Mouse (Mus musculus) gonadal fat pad, adult 2 months (tissue): ENCODE measurements around the gene Aqp6. TPM values are rescaled to one million over a fixed set of nuclear protein-coding genes. Genes with fewer than 3 reads are reported as not detected.

ENCODE experiments used
- DNase-seq: peaks from one replicate; pipeline ENCODE4 v3.0.0-alpha.2; 2012; ENCODE audit warnings: low read depth
- polyA plus RNA-seq: library from polyadenylated mRNA; depleted of rRNA; stranded (reverse); fragments of >200 nt; gene quantifications from 2 replicates; pipeline ENCODE4 v1.2.3, GENCODE M21; 2012

The Aqp6 gene
- polyA plus RNA-seq, 1 experiment: 6.4 TPM

DNA sequence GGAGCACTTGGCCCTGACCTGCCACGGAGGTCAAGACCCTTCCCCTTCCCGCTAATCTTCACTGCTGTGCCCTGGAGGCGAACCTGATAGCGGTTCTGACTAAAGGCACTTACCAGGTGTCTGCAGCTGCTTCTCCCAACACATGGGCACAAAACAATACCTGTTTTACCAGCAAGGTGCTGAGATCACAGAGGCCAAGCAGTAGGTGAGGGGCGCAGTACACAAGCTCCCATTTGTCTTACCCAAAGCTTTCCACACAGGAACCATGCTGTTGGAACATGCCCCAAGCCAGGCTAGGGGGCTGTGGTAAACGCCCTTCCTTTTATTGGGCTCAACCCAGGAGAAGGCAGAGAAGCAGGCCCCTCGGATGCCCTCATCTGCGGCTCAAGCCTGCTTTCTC, 3.6 kb upstream of the Aqp6 start:
- DNase-seq: no peak

DNA sequence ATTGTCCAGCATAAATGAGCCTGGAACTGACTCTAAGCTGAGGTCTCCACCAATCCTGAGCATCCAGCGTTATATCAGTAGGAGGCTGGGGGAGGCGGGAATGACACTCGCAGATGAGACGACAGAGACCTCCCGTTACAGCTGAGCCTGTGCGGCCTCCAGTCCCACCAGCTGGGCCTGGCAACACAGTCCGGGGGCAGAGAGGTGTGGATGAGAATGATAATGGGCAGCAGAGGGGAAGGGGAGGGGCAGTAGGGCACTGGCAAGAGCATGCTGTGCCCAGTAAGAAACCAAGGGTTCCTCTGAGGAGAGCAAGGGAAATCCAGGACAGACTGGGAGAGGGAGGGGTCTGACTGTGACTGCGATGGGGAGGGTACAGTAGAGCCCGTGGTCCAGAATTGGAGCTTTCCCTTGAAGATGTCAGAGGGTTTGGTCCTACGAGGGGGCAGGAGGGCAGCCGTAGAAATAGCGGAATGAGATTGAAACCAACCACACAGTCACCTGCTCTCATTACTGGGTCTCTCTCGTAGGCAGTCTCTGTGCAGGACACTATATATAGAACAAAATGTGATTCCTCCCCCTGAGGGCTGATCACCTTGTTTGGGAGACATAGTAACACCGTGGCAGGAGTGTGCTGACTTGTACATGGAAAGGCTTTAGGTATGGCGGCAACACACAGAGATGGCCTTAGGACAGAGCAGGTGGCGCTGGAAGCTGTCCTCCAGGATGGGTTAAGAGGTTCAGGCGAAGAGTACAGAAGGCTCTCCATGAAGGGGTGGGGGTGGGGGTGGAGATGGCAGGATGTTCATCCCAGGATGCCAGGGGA, 1.7 kb upstream of the Aqp6 start:
- no peak for DNase-seq

- no peak for DNase-seq
Observed at GRCm38 (mm10) chr15:99601823-99602120, 572 bp downstream of the Aqp6 start.

DNA sequence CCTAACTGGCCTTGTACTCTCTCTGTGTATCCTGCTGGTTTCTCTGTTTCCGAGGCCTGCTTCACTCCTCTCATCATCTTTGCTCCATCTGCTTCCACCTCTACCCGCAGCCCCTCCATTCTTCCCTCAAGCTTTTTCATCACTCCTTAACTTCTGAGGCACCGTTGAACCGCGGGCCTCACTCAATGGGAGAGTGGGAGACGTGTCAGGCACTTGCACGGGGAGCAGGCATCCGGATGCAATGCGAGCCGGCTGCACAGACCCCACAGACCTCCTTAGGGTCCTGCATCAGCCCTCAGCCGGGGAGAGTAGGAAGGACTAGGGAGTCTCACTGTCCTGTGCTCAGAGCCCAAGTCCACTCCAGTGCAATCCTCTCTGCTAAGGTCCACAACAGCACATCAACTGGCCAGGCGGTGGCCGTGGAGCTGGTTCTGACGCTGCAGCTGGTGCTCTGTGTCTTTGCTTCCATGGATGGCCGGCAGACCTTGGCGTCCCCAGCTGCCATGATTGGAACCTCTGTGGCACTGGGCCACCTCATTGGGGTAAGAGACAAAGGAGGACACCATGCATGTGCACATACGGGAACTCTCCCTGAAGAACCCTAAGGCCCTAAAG, 1.1 kb downstream of the Aqp6 start:
- DNase-seq: no peak

- DNase-seq: no peak
Observed at GRCm38 (mm10) chr15:99603216-99603615, 2.0 kb downstream of the Aqp6 start.

DNA sequence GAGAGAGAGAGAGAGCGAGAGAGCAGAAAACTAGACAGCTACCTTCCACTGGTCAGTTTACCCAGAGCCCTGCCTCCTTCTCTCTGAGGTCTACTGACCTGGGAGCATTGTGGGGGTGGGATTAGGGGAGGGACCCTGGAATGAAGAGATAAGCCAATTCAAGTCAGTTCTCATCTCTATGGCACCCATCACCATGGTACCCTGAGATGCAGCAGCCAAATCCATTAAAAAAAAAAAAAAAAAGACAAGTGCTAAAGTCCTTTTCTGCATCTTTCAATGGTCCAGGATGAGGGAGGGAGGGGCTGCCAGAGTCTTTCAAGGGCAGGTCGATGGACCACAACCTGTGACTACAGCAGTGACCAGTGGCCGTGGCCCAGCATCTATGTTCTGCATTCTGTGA, 4.4 kb downstream of the Aqp6 start:
- no peak for DNase-seq

DNA sequence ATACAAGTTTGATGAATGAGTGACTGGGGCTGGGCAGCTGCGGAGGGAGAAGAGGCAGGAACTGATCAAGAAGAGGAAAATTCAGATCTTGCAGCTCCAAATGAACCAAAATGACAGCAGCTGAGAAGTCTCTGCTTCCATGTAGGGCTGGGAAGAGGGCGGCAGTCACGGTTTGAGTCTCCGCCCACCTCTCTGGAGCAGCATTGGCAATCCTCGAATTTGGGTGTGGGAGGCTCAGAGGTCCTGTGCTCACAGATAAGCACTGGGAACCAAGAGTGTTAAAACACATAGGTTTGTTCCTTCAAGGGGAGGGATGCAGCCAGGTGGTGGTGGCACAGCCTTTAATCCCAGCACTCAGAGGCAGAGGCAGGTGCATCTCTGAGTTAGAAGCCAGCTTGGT, 5.3 kb downstream of the Aqp6 start:
- no peak for DNase-seq

DNA sequence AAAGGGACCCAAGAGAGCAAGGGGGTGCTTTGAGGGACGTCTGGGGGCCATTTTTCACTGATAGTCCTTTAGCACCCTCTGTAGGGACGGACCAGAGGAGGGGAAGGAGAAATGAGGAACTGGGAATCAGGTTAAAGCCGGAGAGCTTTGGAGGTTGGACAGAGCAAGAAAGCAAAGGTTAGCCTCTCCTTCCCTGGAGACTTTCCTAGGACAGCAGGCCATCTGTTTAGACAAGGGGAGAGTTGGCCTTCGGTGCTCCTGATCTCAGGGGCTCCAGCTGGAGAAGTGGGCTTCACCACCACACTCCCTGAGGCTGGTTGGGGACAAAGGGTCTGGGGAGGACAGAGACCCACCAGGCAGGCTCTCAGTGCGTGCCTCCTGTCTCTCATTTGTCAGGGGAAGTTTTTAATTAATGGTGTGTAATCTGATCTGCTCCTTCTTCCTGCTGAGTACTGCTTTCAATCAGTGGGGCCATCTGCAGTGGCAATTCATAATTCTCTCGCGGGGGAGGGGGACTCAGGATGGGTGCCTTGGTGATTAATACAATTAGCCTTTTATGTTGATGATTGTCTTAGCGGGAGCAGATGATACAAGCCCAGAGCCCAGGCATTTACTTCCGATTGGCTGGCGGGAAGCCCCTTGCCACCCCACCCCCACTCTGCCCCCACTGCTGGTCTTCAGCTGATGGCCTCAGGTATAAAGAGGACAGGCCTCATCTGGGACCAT, 6.4 kb downstream of the Aqp6 start:
- DNase-seq: no peak

GRCm38 (mm10) chr15:99608382-99609125, 7.4 kb downstream of the Aqp6 start:
- DNase-seq: no peak

- DNase-seq: no peak
Observed at GRCm38 (mm10) chr15:99611563-99611962, 10.4 kb downstream of the Aqp6 start.

- no peak for DNase-seq
Observed at GRCm38 (mm10) chr15:99614273-99614672, 13.1 kb downstream of the Aqp6 start.

DNA sequence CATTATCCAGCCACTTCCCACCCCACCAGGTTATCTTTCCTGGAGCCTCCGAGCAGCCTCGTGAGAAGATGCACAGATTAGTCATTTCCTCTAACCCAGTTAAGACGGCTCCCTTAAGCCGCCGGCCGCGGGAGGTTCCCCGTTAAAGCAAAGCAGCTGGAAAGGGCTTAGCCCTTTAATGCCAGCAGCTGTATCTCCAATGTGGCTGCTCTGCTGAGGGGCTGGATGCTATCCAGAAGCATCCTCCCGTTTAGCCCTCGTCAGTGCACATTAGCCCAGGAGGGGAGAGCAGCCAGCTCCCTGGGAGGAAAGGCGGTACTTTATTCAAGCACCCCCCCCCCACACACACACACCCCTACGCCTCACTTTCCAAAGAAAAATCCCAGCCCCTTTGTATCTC, 13.6 kb downstream of the Aqp6 start:
- DNase-seq: no peak

DNA sequence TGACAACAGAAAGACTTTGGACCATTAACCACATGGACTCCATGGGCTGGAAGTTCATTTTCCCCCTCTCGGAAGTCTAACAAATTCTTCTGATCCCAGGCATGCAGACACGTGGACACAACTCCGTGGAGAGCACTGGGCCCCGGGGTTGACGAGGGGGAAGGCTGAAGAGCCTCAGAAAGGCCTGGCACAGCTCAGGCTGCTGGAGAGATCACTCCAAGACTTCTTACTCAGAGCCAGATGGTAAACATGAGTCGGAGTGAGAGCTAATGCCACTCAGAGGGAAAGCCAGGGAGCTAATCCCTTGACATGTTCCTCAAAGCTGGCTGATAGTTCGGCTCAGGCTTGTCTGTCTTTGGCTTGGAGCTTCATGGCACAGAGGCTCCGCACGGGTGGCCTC, 14.0 kb downstream of the Aqp6 start:
- no peak for DNase-seq

- DNase-seq: no peak
Observed at GRCm38 (mm10) chr15:99618595-99618994, 17.4 kb downstream of the Aqp6 start.

DNA sequence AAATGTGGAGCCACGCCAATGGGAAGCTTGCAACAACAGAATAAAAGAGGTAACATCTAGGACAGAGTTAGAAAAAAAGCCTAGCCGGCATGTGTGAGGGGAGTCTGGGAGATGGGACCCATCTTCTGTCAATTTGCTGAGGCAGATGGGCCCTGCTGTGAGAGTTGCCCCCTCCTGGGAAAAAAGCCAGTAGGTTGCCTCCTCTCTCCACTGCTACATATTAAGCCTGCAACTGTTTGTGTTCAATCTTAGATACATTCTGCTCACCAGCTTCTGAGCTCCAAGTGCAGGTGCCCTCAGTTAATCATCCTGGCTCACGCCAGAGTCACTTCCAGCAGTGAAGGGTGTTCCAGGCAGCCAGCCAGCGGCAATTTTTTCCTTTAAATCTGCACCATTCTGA, 18.6 kb downstream of the Aqp6 start:
- no peak for DNase-seq

- no peak for DNase-seq
Observed at GRCm38 (mm10) chr15:99622063-99622462, 20.9 kb downstream of the Aqp6 start.

DNA sequence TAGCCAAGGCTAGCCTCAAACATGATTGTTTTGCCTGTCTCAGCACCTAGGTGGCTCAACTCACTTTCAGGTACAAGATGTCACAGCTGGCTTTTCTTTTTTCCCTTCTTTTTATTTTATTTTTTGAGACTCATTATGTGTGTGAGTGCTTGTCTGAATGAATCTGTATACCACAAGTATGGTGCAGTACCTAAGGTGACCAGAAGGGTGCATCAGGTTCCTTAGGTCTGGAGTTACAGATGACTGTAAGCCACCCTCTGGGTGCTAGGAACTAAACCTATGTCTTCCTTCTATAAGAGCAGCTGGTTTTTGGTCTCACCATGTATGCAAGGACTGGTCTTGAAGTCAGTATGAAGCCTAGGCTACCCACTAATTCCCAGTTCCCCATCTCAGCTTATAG, 30.4 kb downstream of the Aqp6 start:
- no peak for DNase-seq

GRCm38 (mm10) chr15:99634702-99635101, 33.5 kb downstream of the Aqp6 start:
- DNase-seq: no peak

- DNase-seq: no peak
Observed at GRCm38 (mm10) chr15:99637405-99638123, 36.4 kb downstream of the Aqp6 start.

GRCm38 (mm10) chr15:99638124-99638485, 36.9 kb downstream of the Aqp6 start:
- no peak for DNase-seq

- no peak for DNase-seq
Observed at GRCm38 (mm10) chr15:99642622-99643021, 41.4 kb downstream of the Aqp6 start.

DNA sequence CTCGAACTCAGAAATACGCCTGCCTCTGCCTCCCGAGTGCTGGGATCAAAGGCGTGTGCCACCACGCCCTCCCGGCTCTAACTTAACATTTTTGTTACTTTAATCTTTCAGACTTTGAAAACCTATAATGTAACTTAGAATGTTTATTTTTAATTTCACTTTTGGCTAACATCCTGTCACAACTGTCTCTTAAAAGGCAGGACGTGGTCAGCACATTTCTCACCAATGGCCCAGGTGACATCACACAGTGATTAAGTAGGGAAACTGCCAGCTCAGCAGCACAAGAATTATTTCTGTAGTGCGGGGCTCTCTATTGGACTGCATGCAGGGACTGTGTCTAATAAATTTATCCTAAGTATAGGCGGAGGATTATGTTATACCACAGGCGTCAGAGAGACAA, 42.6 kb downstream of the Aqp6 start:
- no peak for DNase-seq
